In genomic region chr16:94788165-94788564, GRCm38 (mm10) we compare ENCODE assay signal across 9 mouse cellular contexts.
DNase-seq lines count a peak whose midpoint lies in the region; ATAC-seq and TF ChIP-seq lines count a peak whose summit lies in the region.
"Had no signal": no experiment of that assay in that cellular context is flagged by ENCODE, and none has a peak within 500 bp of the region (broad histone marks: within the 10 kb centered on the region; RNA-seq: fewer than 3 reads in every experiment).

No protein-coding gene starts in this region.

- ATAC-seq in heart, postnatal 0 days (ENCODE audit: insufficient read depth, low read depth): peak; percentile 40; the same call in 1 of the 2 replicates
- ATAC-seq in heart, embryonic 11.5 days (replicated peaks; ENCODE audit: insufficient number of reproducible peaks, low FRiP score, low TSS enrichment): no peak

- peak; percentile 32 for DNase-seq in heart, postnatal 0 days (ENCODE audit: low spot score)
- peak; percentile 52 for DNase-seq in ES-E14 (ENCODE audit: low read depth, low spot score)
- DNase-seq in cerebellum, adult 9-11 months: peak; percentile 76
- DNase-seq in frontal cortex, adult 2 months (ENCODE audit: extremely low spot score in 1 of 2, low spot score in 1 of 2): peak; percentile 48 to 89
- DNase-seq in layer of hippocampus, postnatal 14 days (ENCODE audit: low spot score in 2 of 2): peak; percentile 64 to 75
- peak; percentile 79 for DNase-seq in mesoderm, embryonic 11.5 days (ENCODE audit: low read depth, low spot score)
- peak; percentile 59 for DNase-seq in testis, postnatal 14 days (ENCODE audit: low spot score)

- H3K9ac ChIP-seq in heart, postnatal 0 days (replicated peaks; ENCODE audit: low read depth, low read length): no peak overlapping the region
- no peak overlapping the region for H3K9ac ChIP-seq in heart, embryonic 11.5 days (ENCODE audit: low read depth, low read length)
- H3K9ac ChIP-seq in ES-E14 (ENCODE audit: insufficient read depth, low read depth, low read length, poor library complexity, severe bottlenecking): no peak overlapping the region
- H3K9ac ChIP-seq: limb, embryonic 13.5 days had no signal

- TF ChIP-seq CTCF in heart, postnatal 0 days (IDR thresholded peaks at IDR 0.05; ENCODE audit: low read depth): peak; percentile 87

- no peak for TF ChIP-seq EP300 in heart, postnatal 0 days (IDR thresholded peaks at IDR 0.05; ENCODE audit: low read depth)

- H3K4me1 ChIP-seq in heart, postnatal 0 days (ENCODE audit: control insufficient read depth, insufficient read depth): no peaks in the 10 kb centered on the region; the same call in 1 of the 2 replicates
- no peaks in the 10 kb centered on the region for H3K4me1 ChIP-seq in heart, embryonic 11.5 days (ENCODE audit: control insufficient read depth, insufficient read depth, low read length)
- H3K4me1 ChIP-seq in ES-E14 (ENCODE audit: control insufficient read depth in 2 of 2, insufficient read depth in 2 of 2, low read length in 2 of 2, poor library complexity in 1 of 2): no peaks in the 10 kb centered on the region
- H3K4me1 ChIP-seq: limb, embryonic 13.5 days had no signal

- H3K4me2 ChIP-seq in heart, postnatal 0 days (ENCODE audit: low read depth, low read length): no peak overlapping the region
- no peak overlapping the region for H3K4me2 ChIP-seq in heart, embryonic 11.5 days
- H3K4me2 ChIP-seq: limb, embryonic 13.5 days had no signal

- H3K9me3 ChIP-seq in heart, postnatal 0 days (replicated peaks; ENCODE audit: control insufficient read depth, low read length): no peaks in the 10 kb centered on the region
- no peaks in the 10 kb centered on the region for H3K9me3 ChIP-seq in heart, embryonic 11.5 days (replicated peaks; ENCODE audit: control insufficient read depth, low read length)
- H3K9me3 ChIP-seq in ES-E14 (ENCODE audit: control insufficient read depth, insufficient read depth, low read depth, low read length): no peaks in the 10 kb centered on the region
- H3K9me3 ChIP-seq: limb, embryonic 13.5 days had no signal

- no peaks in the 10 kb centered on the region for H3K27me3 ChIP-seq in heart, postnatal 0 days (ENCODE audit: control insufficient read depth, insufficient read depth, low read length)
- H3K27me3 ChIP-seq in heart, embryonic 11.5 days (ENCODE audit: control insufficient read depth, insufficient read depth, low read length): peaks cover 10% of the 10 kb centered on the region; the same call in 1 of the 2 replicates

- no peak overlapping the region for H3K27ac ChIP-seq in heart, postnatal 0 days (ENCODE audit: low read depth)
- H3K27ac ChIP-seq in heart, embryonic 11.5 days (ENCODE audit: low read depth, low read length): no peak overlapping the region
- H3K27ac ChIP-seq in ES-E14 (ENCODE audit: insufficient read depth, low read depth, low read length, poor library complexity, severe bottlenecking): no peak overlapping the region
- H3K27ac ChIP-seq: limb, embryonic 13.5 days had no signal

- in situ Hi-C loops in ES-E14 (cut with MboI; ENCODE audit: low sequenced_read_pairs in 2 of 2, unreplicated experiment in 2 of 2): no loop called here

- H3K36me3 ChIP-seq in heart, postnatal 0 days (replicated peaks; ENCODE audit: control insufficient read depth, insufficient read depth, low read length): no peaks in the 10 kb centered on the region
- no peaks in the 10 kb centered on the region for H3K36me3 ChIP-seq in heart, embryonic 11.5 days (ENCODE audit: control insufficient read depth, insufficient read depth, low read length)
- H3K36me3 ChIP-seq in ES-E14 (ENCODE audit: control insufficient read depth, insufficient read depth, low read length, poor library complexity, severe bottlenecking): no peaks in the 10 kb centered on the region
- H3K36me3 ChIP-seq: limb, embryonic 13.5 days had no signal

- WGBS in heart, postnatal 0 days: 6% methylated on average over 16 of the region's 16 CpGs
- 8% methylated on average over 16 of the region's 16 CpGs for WGBS in heart, embryonic 11.5 days (ENCODE audit: insufficient replicate concordance)

- H3K4me3 ChIP-seq in heart, postnatal 0 days (ENCODE audit: low read depth, low read length): no peak overlapping the region
- no peak overlapping the region for H3K4me3 ChIP-seq in heart, embryonic 11.5 days (ENCODE audit: low read depth, low read length)
- H3K4me3 ChIP-seq in ES-E14 (ENCODE audit: insufficient read depth in 1 of 2, low read depth in 1 of 2, low read length in 2 of 2, poor library complexity in 1 of 2, severe bottlenecking in 1 of 2): no peak overlapping the region
- H3K4me3 ChIP-seq: limb, embryonic 13.5 days had no signal

TF ChIP-seq in ES-E14, 5 proteins besides CTCF, POLR2A, EP300 and RAD21:
- TF ChIP-seq ZC3H11A (IDR thresholded peaks at IDR 0.05; ENCODE audit: borderline replicate concordance, low read depth, low read length) (peak; percentile 67; the same call in 1 of the 2 replicates), MAFK (IDR thresholded peaks at IDR 0.05; ENCODE audit: insufficient read depth, low read depth, low read length) (no peak)
